Mouse (Mus musculus): Measurements from ENCODE around the gene Pebp1. TPM values are rescaled to one million over a fixed set of nuclear protein-coding genes. Genes with fewer than 3 reads are reported as not detected.

Gene Pebp1
- polyA plus RNA-seq, 1 experiment from 2014 or later = 726 TPM

DNA sequence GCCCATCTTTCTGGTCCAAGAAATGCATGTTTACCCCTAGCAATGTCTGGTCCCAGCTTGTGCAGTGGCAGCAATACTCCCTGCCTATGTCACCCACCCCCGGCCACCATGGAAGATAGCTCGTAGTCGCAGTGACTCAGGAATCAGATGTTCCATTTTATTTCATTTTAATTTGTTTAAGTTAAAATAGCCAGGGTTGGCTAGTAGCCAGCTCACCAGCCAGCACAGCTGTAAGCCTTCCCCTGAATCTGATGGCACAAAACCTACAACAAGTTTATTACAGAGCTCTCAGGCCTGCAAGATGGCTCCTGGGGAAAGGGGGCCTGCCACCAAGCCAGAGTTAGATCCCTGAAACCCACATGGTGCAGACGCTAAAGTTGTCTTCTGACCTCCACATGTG, 48.3 kb downstream of the Pebp1 start:
- Histone ChIP-seq H3K9ac (no peak overlapping the region), H3K4me1 (peaks cover 17% of the 10 kb centered on the region; the same call in 1 of the 2 replicates), H3K9me3 (no peaks in the 10 kb centered on the region), H3K36me3 (no peaks in the 10 kb centered on the region), H3K27ac (no peak overlapping the region), H3K27me3 (no peaks in the 10 kb centered on the region), H3K4me2 (no peak overlapping the region), H3K4me3 (no peak overlapping the region)
- no peak for ATAC-seq (ENCODE audit: borderline replicate concordance, extremely low read depth, low FRiP score, low TSS enrichment)
- 42% methylated on average over 4 of the region's 4 CpGs for WGBS

GRCm38 (mm10) chr5:117236540-117236939, 50.9 kb downstream of the Pebp1 start:
- ATAC-seq (ENCODE audit: borderline replicate concordance, extremely low read depth, low FRiP score, low TSS enrichment) = no peak
- Histone ChIP-seq H3K36me3 (no peaks in the 10 kb centered on the region), H3K4me1 (peaks cover 13% of the 10 kb centered on the region; the same call in 1 of the 2 replicates), H3K27me3 (no peaks in the 10 kb centered on the region), H3K9me3 (no peaks in the 10 kb centered on the region), H3K4me2 (no peak overlapping the region), H3K9ac (no peak overlapping the region), H3K4me3 (no peak overlapping the region), H3K27ac (no peak overlapping the region)
- WGBS = 68% methylated on average over 5 of the region's 5 CpGs

Other genes with a start within 250 kb of the Pebp1 start
- 74.0 and 78.8 TPM in 2 replicates for gene Suds3, start 171.5 kb downstream of the Pebp1 start, polyA plus RNA-seq (2015; fragmentation: Nextera tagmentation; extraction: Ambion mirVana)
- gene Taok3, start 167.5 kb downstream of the Pebp1 start, polyA plus RNA-seq (2015; fragmentation: Nextera tagmentation; extraction: Ambion mirVana) = 22.4 and 27.3 TPM in 2 replicates
- 15.8 and 16.6 TPM in 2 replicates for gene Vsig10, start 31.5 kb upstream of the Pebp1 start, polyA plus RNA-seq (2015; fragmentation: Nextera tagmentation; extraction: Ambion mirVana)
- gene Wsb2, start 69.7 kb upstream of the Pebp1 start, polyA plus RNA-seq (2015; fragmentation: Nextera tagmentation; extraction: Ambion mirVana) = 68.3 and 69.8 TPM in 2 replicates
- 128 and 130 TPM in 2 replicates for gene Rfc5, start 101.4 kb upstream of the Pebp1 start, polyA plus RNA-seq (2015; fragmentation: Nextera tagmentation; extraction: Ambion mirVana)
- 0.34 and 0.58 TPM in 2 replicates for gene Ksr2, start 126.4 kb upstream of the Pebp1 start, polyA plus RNA-seq (2015; fragmentation: Nextera tagmentation; extraction: Ambion mirVana)